Mouse (Mus musculus) midbrain, embryonic 14.5 days (tissue): ENCODE results near the gene Nkx6-1. TPM values are rescaled to one million over a fixed set of nuclear protein-coding genes. Genes with fewer than 3 reads are reported as not detected.

Experiments
- ATAC-seq: fragments of 200-750 bp; cut with Nextera tagmentation; 2 replicates; pipeline ENCODE4 v1.8.0; 2017; ENCODE audit warnings: moderate number of reproducible peaks, moderate library complexity; ENCODE audit not compliant: low FRiP score, low TSS enrichment
- DNase-seq: peaks from one replicate; pipeline ENCODE4 v3.0.0-alpha.2; 2015
- H3K27ac ChIP-seq: fragments of 300-500 bp; sonication (generic); replicated peaks from 2 replicates; pipeline ENCODE4 v1.5.1; 2014; ENCODE audit warnings: mild to moderate bottlenecking, low read depth, low read length, moderate library complexity
- H3K27me3 ChIP-seq: fragments of 300-500 bp; sonication (generic); 2 replicates; pipeline ENCODE4 v1.6.1; 2014; ENCODE audit warnings: low read length, control low read depth, mixed read lengths; ENCODE audit not compliant: control insufficient read depth, insufficient read depth
- H3K36me3 ChIP-seq: fragments of 300-500 bp; sonication (generic); 2 replicates; pipeline ENCODE4 v1.6.1; 2014; ENCODE audit warnings: low read length, control low read depth; ENCODE audit not compliant: control insufficient read depth, insufficient read depth
- H3K4me1 ChIP-seq: fragments of 300-500 bp; sonication (generic); 2 replicates; pipeline ENCODE4 v1.6.1; 2014; ENCODE audit warnings: mild to moderate bottlenecking, antibody characterized with exemption, low read length, control low read depth; ENCODE audit not compliant: control insufficient read depth, insufficient read depth
- H3K4me2 ChIP-seq: fragments of 300-500 bp; sonication (generic); 2 replicates; pipeline ENCODE4 v1.6.1; 2014; ENCODE audit warnings: mild to moderate bottlenecking, low read length, moderate library complexity
- H3K4me3 ChIP-seq: fragments of 300-500 bp; sonication (generic); replicated peaks from 2 replicates; pipeline ENCODE4 v1.5.1; 2014; ENCODE audit warnings: low read depth, low read length
- H3K9ac ChIP-seq: fragments of 300-500 bp; sonication (generic); replicated peaks from 2 replicates; pipeline ENCODE4 v1.6.1; 2014; ENCODE audit warnings: mild to moderate bottlenecking, low read length, moderate library complexity
- H3K9me3 ChIP-seq: fragments of 300-500 bp; sonication (generic); 2 replicates; pipeline ENCODE4 v1.6.1; 2016; ENCODE audit warnings: low read length, control low read depth, mixed read lengths; ENCODE audit not compliant: control insufficient read depth
- WGBS: fragments of 180-500 bp; shearing (Covaris S2); extraction: QIAGEN DNeasy Blood & Tissue Kit; methylation state at CpG from one replicate; pipeline ENCODE4 v1.1.7; 2014; 5-methylcytosine and 5-hydroxymethylcytosine counted together
- polyA plus RNA-seq: library from polyadenylated mRNA; unstranded; fragments of >200 nt; fragmentation: Nextera tagmentation; extraction: Ambion mirVana; gene quantifications from 2 replicates; pipeline ENCODE4 v1.2.1, GENCODE M21; 2014

Gene Nkx6-1
- polyA plus RNA-seq, 1 experiment from 2014 or later: 2.8 TPM

- no peak overlapping the region for H3K4me2 ChIP-seq
- H3K9me3 ChIP-seq: no peaks in the 10 kb centered on the region
- H3K9ac ChIP-seq: no peak overlapping the region
- H3K4me1 ChIP-seq: peaks cover 5% of the 10 kb centered on the region; the same call in 1 of the 2 replicates
- H3K36me3 ChIP-seq: no peaks in the 10 kb centered on the region
- H3K27ac ChIP-seq: no peak overlapping the region
- 0 out of 2 replicates have a peak, but pooled peaks have one; percentile 25 for ATAC-seq
- peaks cover 58% of the 10 kb centered on the region for H3K27me3 ChIP-seq
- 3% methylated on average over 15 of the region's 15 CpGs for WGBS
- H3K4me3 ChIP-seq: no peak overlapping the region
- peak; percentile 88 for DNase-seq
These were observed 4.6 kb upstream of the Nkx6-1 start for GRCm38 (mm10) chr5:101669381-101669780.

- no peak for DNase-seq
- Histone ChIP-seq H3K9ac (no peak overlapping the region), H3K27me3 (peaks cover 66% of the 10 kb centered on the region), H3K36me3 (no peaks in the 10 kb centered on the region), H3K4me1 (peaks cover 12% of the 10 kb centered on the region; the same call in 1 of the 2 replicates), H3K4me3 (no peak overlapping the region), H3K9me3 (no peaks in the 10 kb centered on the region), H3K27ac (no peak overlapping the region), H3K4me2 (no peak overlapping the region)
- 3% methylated on average over 12 of the region's 12 CpGs for WGBS
- ATAC-seq: no peak
These were observed 3.7 kb upstream of the Nkx6-1 start for GRCm38 (mm10) chr5:101668475-101668874.

- Histone ChIP-seq H3K9me3 (no peaks in the 10 kb centered on the region), H3K9ac (no peak overlapping the region), H3K4me2 (no peak overlapping the region), H3K36me3 (no peaks in the 10 kb centered on the region), H3K27me3 (peaks cover 70% of the 10 kb centered on the region), H3K4me1 (peaks cover 14% of the 10 kb centered on the region; the same call in 1 of the 2 replicates), H3K4me3 (no peak overlapping the region), H3K27ac (no peak overlapping the region)
- WGBS: under 1% methylated on average over 15 of the region's 15 CpGs
- ATAC-seq (no peak), DNase-seq (peak; percentile 40)
These were observed 3.2 kb upstream of the Nkx6-1 start for GRCm38 (mm10) chr5:101668028-101668427.

GRCm38 (mm10) chr5:101667263-101667990, 2.6 kb upstream of the Nkx6-1 start:
- H3K36me3 ChIP-seq: no peaks in the 10 kb centered on the region
- H3K9me3 ChIP-seq: no peaks in the 10 kb centered on the region
- 1% methylated on average over 19 of the region's 19 CpGs for WGBS
- ATAC-seq (no peak), DNase-seq (no peak)
- 0 out of 2 replicates have a peak overlapping the region, but pooled peaks have one; percentile 8 for H3K4me2 ChIP-seq
- peaks cover 14% of the 10 kb centered on the region; the same call in 1 of the 2 replicates for H3K4me1 ChIP-seq
- no peak overlapping the region for H3K27ac ChIP-seq
- H3K4me3 ChIP-seq: no peak overlapping the region
- peaks cover 76% of the 10 kb centered on the region for H3K27me3 ChIP-seq
- no peak overlapping the region for H3K9ac ChIP-seq

GRCm38 (mm10) chr5:101666713-101667112, 1.9 kb upstream of the Nkx6-1 start:
- Histone ChIP-seq H3K9me3 (no peaks in the 10 kb centered on the region), H3K9ac (no peak overlapping the region), H3K27ac (no peak overlapping the region), H3K27me3 (peaks cover 83% of the 10 kb centered on the region), H3K4me3 (no peak overlapping the region), H3K4me1 (peaks cover 14% of the 10 kb centered on the region; the same call in 1 of the 2 replicates), H3K36me3 (no peaks in the 10 kb centered on the region), H3K4me2 (no peak overlapping the region)
- DNase-seq: peak; percentile 35
- WGBS: 1% methylated on average over 18 of the region's 18 CpGs
- no peak for ATAC-seq

GRCm38 (mm10) chr5:101666091-101666490, 1.3 kb upstream of the Nkx6-1 start:
- Histone ChIP-seq H3K36me3 (no peaks in the 10 kb centered on the region), H3K9ac (no peak overlapping the region), H3K9me3 (no peaks in the 10 kb centered on the region), H3K27me3 (peaks cover 85% of the 10 kb centered on the region), H3K27ac (no peak overlapping the region), H3K4me2 (no peak overlapping the region), H3K4me1 (peaks cover 14% of the 10 kb centered on the region; the same call in 1 of the 2 replicates), H3K4me3 (no peak overlapping the region)
- DNase-seq (no peak), ATAC-seq (no peak)
- WGBS: 4% methylated on average over 9 of the region's 9 CpGs

GRCm38 (mm10) chr5:101664423-101664921, 324 bp downstream of the Nkx6-1 start:
- peak; percentile 65 for DNase-seq
- peak overlapping the region; percentile 53 for H3K4me2 ChIP-seq
- no peaks in the 10 kb centered on the region for H3K9me3 ChIP-seq
- peak overlapping the region; percentile 48 for H3K9ac ChIP-seq
- peak overlapping the region; percentile 35 for H3K4me3 ChIP-seq
- ATAC-seq: no peak
- under 1% methylated on average over 64 of the region's 64 CpGs for WGBS
- 0 out of 2 replicates have a peak overlapping the region, but pooled peaks have one; percentile 45 for H3K27ac ChIP-seq
- H3K27me3 ChIP-seq: peaks cover 85% of the 10 kb centered on the region
- peaks cover 14% of the 10 kb centered on the region; the same call in 1 of the 2 replicates for H3K4me1 ChIP-seq
- no peaks in the 10 kb centered on the region for H3K36me3 ChIP-seq

GRCm38 (mm10) chr5:101663621-101664422, 974 bp downstream of the Nkx6-1 start:
- H3K36me3 ChIP-seq: no peaks in the 10 kb centered on the region
- H3K27ac ChIP-seq: peak overlapping the region; percentile 45
- peaks cover 85% of the 10 kb centered on the region for H3K27me3 ChIP-seq
- peak overlapping the region; percentile 48 for H3K9ac ChIP-seq
- peak overlapping the region; percentile 53 for H3K4me2 ChIP-seq
- WGBS: under 1% methylated on average over 89 of the region's 94 CpGs
- ATAC-seq (no peak), DNase-seq (peak; percentile 47)
- H3K4me1 ChIP-seq: peaks cover 14% of the 10 kb centered on the region; the same call in 1 of the 2 replicates
- H3K4me3 ChIP-seq: peak overlapping the region; percentile 35
- no peaks in the 10 kb centered on the region for H3K9me3 ChIP-seq
